Mouse (Mus musculus): ENCODE measurements at regions not wholly inside any gene's neighbourhood (a gene's known extent, or its start where the extent isn't known, plus 50 kb on each side); places are given as distances from the start of the nearest gene placed in this dataset.

DNA sequence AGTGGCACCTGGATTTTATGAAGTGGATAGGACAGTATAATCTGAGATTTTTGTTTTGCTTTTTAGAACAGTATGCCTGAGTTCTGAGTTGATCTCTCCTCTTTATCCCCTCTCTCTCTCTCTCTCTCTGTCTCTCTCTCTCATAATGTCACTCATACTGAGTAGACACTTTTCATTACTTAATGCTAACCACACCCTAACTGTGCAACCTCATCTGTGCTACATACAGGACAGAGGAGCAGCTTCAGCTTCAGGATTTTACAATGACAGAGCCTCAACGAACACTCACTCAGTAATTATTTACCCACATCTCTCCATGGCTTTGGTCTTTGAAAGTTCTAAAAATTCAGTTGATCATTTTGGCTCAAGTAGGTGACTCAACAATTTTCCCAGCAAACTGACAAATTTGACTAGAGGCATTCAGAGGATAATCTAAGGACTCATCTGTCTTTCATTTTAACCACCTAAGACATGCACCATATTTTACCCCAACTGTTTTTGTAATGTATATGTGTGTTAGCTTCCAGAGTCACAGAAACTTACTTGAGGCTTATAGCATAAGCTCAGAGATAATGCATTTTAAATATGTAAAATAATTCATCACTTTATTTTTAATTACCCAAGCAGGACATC, 256.4 kb upstream of the Myo3a start:
- no peaks in the 10 kb centered on the region for H3K27me3 ChIP-seq (ENCODE audit: control insufficient read depth, insufficient read depth, low read length)
- no peak overlapping the region for H3K9ac ChIP-seq
- no peaks in the 10 kb centered on the region for H3K4me1 ChIP-seq (replicated peaks; ENCODE audit: control insufficient read depth, insufficient read depth, low read length)
- no peak overlapping the region for H3K4me2 ChIP-seq (replicated peaks)
- H3K9me3 ChIP-seq (ENCODE audit: control insufficient read depth, low read length) = no peaks in the 10 kb centered on the region
- no peak for DNase-seq (ENCODE audit: low spot score)
- no peak for ATAC-seq (ENCODE audit: low FRiP score)
- WGBS = 90% methylated on average over 1 of the region's 1 CpGs
- no peak overlapping the region for H3K4me3 ChIP-seq (replicated peaks; ENCODE audit: low read length)
- H3K36me3 ChIP-seq (replicated peaks; ENCODE audit: control insufficient read depth, insufficient read depth) = no peaks in the 10 kb centered on the region
- no peak overlapping the region for H3K27ac ChIP-seq

DNA sequence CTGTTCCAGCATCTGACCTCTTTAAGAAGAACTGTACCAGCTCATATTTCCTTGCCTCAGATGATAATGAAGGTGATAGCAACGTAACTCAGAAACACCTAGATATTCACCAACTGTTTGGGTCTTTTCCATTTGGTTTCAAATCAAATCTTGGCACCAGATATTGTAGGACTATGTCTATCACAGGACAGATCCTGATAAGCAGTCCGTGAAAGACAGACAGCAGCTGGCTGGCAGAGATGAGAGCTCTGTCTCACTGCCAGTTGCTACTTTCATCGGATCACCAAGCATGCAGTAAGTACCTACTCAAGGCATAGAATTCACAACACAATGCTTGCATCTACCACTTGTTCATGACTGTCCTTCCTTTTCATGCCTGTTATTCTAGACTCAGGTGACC, 252.7 kb upstream of the Myo3a start:
- no peak for DNase-seq (ENCODE audit: low spot score)

DNA sequence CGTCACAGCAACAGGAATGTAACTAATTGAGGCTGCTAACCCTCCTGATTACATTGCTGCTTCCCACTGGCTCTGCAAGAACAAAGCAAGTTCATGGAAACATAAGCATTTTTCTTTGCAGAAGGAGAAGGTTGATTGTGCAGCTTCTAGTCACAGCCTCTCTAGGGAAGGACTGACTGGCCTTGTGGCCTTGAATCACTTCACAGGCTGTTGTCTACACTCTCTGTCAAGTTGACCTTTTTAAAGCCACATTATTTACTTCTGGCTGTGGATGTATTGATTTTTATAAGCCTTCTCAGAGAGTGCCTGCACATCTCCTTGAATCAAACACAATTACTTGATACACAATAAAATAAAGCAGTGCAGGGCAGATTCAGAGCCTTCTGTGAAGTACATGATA, 251.8 kb upstream of the Myo3a start:
- DNase-seq (ENCODE audit: low spot score) (no peak), ATAC-seq (ENCODE audit: low FRiP score) (no peak)
- no peak overlapping the region for H3K27ac ChIP-seq
- 48% methylated on average over 1 of the region's 1 CpGs for WGBS
- no peak overlapping the region for H3K4me3 ChIP-seq (replicated peaks; ENCODE audit: low read length)
- H3K4me2 ChIP-seq (replicated peaks) = no peak overlapping the region
- H3K9me3 ChIP-seq (ENCODE audit: control insufficient read depth, low read length) = no peaks in the 10 kb centered on the region
- H3K4me1 ChIP-seq (replicated peaks; ENCODE audit: control insufficient read depth, insufficient read depth, low read length) = no peaks in the 10 kb centered on the region
- no peaks in the 10 kb centered on the region for H3K36me3 ChIP-seq (replicated peaks; ENCODE audit: control insufficient read depth, insufficient read depth)
- H3K27me3 ChIP-seq (ENCODE audit: control insufficient read depth, insufficient read depth, low read length) = no peaks in the 10 kb centered on the region
- H3K9ac ChIP-seq = no peak overlapping the region

More for the DNA sequence above, 252.7 kb upstream of the Myo3a start:
- no peaks in the 10 kb centered on the region for H3K27me3 ChIP-seq (ENCODE audit: control insufficient read depth, insufficient read depth, low read length)
- H3K36me3 ChIP-seq (replicated peaks; ENCODE audit: control insufficient read depth, insufficient read depth) = no peaks in the 10 kb centered on the region
- no peak overlapping the region for H3K4me2 ChIP-seq (replicated peaks)
- no peak overlapping the region for H3K27ac ChIP-seq
- no peak overlapping the region for H3K4me3 ChIP-seq (replicated peaks; ENCODE audit: low read length)
- no peaks in the 10 kb centered on the region for H3K4me1 ChIP-seq (replicated peaks; ENCODE audit: control insufficient read depth, insufficient read depth, low read length)
- no peak for ATAC-seq (ENCODE audit: low FRiP score)
- 75% methylated on average over 3 of the region's 3 CpGs for WGBS
- H3K9ac ChIP-seq = no peak overlapping the region
- no peaks in the 10 kb centered on the region for H3K9me3 ChIP-seq (ENCODE audit: control insufficient read depth, low read length)

DNA sequence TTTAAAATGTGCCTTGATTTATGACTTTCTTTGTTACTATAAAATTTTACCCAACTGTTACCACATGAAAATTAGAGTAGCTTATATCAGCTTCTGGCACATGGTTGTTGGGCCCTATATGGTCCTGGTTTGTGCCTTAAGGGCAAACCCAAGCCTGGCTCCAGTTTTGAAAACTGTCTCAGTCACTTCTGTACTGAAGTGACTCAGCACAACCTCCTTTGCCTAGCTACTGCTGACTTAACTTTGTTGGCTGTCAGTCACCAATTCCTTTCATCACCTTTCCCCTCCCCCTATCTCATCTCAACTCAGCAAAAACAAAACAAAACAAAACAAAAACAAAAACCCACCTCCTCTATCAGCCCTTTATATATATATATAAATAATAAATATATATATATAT, 251.0 kb upstream of the Myo3a start:
- Histone ChIP-seq H3K4me2 (replicated peaks) (no peak overlapping the region), H3K27me3 (ENCODE audit: control insufficient read depth, insufficient read depth, low read length) (no peaks in the 10 kb centered on the region), H3K27ac (no peak overlapping the region), H3K4me1 (replicated peaks; ENCODE audit: control insufficient read depth, insufficient read depth, low read length) (no peaks in the 10 kb centered on the region), H3K9ac (no peak overlapping the region), H3K4me3 (replicated peaks; ENCODE audit: low read length) (no peak overlapping the region), H3K9me3 (ENCODE audit: control insufficient read depth, low read length) (no peaks in the 10 kb centered on the region), H3K36me3 (replicated peaks; ENCODE audit: control insufficient read depth, insufficient read depth) (no peaks in the 10 kb centered on the region)
- no peak for DNase-seq (ENCODE audit: low spot score)
- ATAC-seq (ENCODE audit: low FRiP score) = no peak

DNA sequence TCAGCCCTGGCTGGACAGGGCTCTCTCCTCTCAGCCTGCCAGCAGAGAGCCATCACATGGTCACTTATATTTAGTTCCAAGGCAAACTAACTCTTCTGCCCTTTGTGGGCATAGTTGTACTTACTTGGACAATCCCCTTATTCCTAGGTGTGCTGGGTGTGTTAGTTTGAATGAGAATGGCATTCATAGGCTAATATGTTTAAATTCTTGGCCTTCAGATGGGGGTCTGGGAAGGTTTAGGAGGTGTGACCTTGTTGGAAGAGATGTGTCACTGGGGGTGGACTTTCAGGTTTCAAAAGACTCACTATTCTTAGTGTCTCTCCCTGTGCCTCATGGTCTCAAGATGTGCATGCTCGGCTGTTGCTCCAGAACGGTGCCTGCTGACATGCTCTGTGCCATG, 250.5 kb upstream of the Myo3a start:
- Histone ChIP-seq H3K9ac (no peak overlapping the region), H3K4me1 (replicated peaks; ENCODE audit: control insufficient read depth, insufficient read depth, low read length) (no peaks in the 10 kb centered on the region), H3K27ac (no peak overlapping the region), H3K4me3 (replicated peaks; ENCODE audit: low read length) (no peak overlapping the region), H3K27me3 (ENCODE audit: control insufficient read depth, insufficient read depth, low read length) (no peaks in the 10 kb centered on the region), H3K36me3 (replicated peaks; ENCODE audit: control insufficient read depth, insufficient read depth) (no peaks in the 10 kb centered on the region), H3K9me3 (ENCODE audit: control insufficient read depth, low read length) (no peaks in the 10 kb centered on the region), H3K4me2 (replicated peaks) (no peak overlapping the region)
- ATAC-seq (ENCODE audit: low FRiP score) = no peak
- WGBS = 87% methylated on average over 2 of the region's 2 CpGs
- DNase-seq (ENCODE audit: low spot score) = no peak

DNA sequence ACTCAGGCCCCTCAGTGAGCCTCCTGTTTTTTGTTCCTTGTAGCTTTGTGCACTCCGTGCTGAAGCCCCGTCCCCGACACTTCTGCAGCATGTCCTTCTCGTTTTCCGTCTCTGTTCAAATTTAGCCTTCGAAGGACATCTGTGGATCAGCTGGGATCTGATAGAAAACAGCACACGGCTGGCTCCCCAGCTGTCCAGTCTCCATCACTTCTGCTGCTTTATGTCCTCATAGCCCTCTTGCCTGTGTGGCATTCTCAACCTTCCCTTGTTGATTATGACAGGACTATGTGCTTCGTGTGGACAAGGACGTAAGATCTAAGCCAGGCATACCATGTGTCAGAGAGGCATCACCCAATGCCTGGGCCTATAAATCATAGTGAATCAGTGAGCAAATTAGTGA, 247.1 kb upstream of the Myo3a start:
- DNase-seq (ENCODE audit: low spot score) (no peak), ATAC-seq (ENCODE audit: low FRiP score) (no peak)
- H3K4me2 ChIP-seq (replicated peaks) = no peak overlapping the region
- no peak overlapping the region for H3K27ac ChIP-seq
- H3K9ac ChIP-seq = no peak overlapping the region
- H3K4me1 ChIP-seq (replicated peaks; ENCODE audit: control insufficient read depth, insufficient read depth, low read length) = no peaks in the 10 kb centered on the region
- H3K9me3 ChIP-seq (ENCODE audit: control insufficient read depth, low read length) = no peaks in the 10 kb centered on the region
- no peaks in the 10 kb centered on the region for H3K36me3 ChIP-seq (replicated peaks; ENCODE audit: control insufficient read depth, insufficient read depth)
- H3K27me3 ChIP-seq (ENCODE audit: control insufficient read depth, insufficient read depth, low read length) = no peaks in the 10 kb centered on the region
- WGBS = 82% methylated on average over 9 of the region's 9 CpGs
- H3K4me3 ChIP-seq (replicated peaks; ENCODE audit: low read length) = no peak overlapping the region

DNA sequence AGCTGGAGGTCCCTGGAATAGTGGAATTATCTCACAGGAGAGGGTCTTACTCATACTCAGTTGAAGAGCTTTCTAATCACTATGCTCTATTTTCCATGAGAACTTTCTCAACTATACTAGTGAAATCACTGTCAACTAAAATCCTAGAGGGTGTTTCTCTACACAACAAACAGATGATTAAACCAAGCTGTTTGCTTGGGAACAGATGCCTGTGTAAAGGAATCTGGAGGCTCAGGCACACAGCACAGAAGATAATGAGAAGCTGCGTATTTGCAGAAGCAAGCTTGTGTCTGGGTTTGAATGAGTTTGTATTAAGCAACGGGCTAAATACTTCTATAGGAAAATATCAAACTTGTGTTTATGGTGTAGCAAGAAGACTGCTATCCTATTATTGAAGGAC, 202.9 kb upstream of the Myo3a start:
- no peak overlapping the region for H3K9ac ChIP-seq
- no peak for DNase-seq (ENCODE audit: low spot score)
- H3K27ac ChIP-seq = no peak overlapping the region
- ATAC-seq (ENCODE audit: low FRiP score) = no peak
- no peaks in the 10 kb centered on the region for H3K36me3 ChIP-seq (replicated peaks; ENCODE audit: control insufficient read depth, insufficient read depth)
- H3K9me3 ChIP-seq (ENCODE audit: control insufficient read depth, low read length) = no peaks in the 10 kb centered on the region
- no peak overlapping the region for H3K4me2 ChIP-seq (replicated peaks)
- WGBS = 75% methylated on average over 2 of the region's 2 CpGs
- H3K4me3 ChIP-seq (replicated peaks; ENCODE audit: low read length) = no peak overlapping the region
- H3K4me1 ChIP-seq (replicated peaks; ENCODE audit: control insufficient read depth, insufficient read depth, low read length) = peaks cover 7% of the 10 kb centered on the region; the same call in 1 of the 2 replicates
- no peaks in the 10 kb centered on the region for H3K27me3 ChIP-seq (ENCODE audit: control insufficient read depth, insufficient read depth, low read length)

DNA sequence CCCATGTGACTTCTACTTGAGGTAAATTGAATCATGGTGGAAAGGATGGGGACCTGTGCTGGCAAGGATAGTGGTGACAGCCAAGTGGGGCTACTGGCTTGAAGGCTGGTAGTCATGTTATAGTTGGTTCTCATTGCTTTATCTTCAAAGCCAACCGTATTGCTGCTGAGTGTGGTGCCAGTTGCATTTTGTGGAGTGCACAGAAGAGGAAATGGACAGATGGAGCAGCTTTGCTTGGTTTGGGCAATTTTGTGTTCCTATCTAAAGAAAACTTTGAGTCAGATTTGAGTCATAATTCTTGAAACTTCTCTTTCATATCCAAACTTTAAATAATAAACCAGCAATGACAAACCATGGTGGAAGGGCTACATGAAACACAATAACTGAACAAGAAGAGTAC, 200.5 kb upstream of the Myo3a start:
- DNase-seq (ENCODE audit: low spot score) (no peak), ATAC-seq (ENCODE audit: low FRiP score) (no peak)
- Histone ChIP-seq H3K4me2 (replicated peaks) (no peak overlapping the region), H3K9ac (no peak overlapping the region), H3K27ac (no peak overlapping the region), H3K36me3 (replicated peaks; ENCODE audit: control insufficient read depth, insufficient read depth) (no peaks in the 10 kb centered on the region), H3K4me1 (replicated peaks; ENCODE audit: control insufficient read depth, insufficient read depth, low read length) (peaks cover 12% of the 10 kb centered on the region; the same call in 1 of the 2 replicates), H3K4me3 (replicated peaks; ENCODE audit: low read length) (no peak overlapping the region), H3K9me3 (ENCODE audit: control insufficient read depth, low read length) (no peaks in the 10 kb centered on the region), H3K27me3 (ENCODE audit: control insufficient read depth, insufficient read depth, low read length) (no peaks in the 10 kb centered on the region)
- 97% methylated on average over 1 of the region's 1 CpGs for WGBS

DNA sequence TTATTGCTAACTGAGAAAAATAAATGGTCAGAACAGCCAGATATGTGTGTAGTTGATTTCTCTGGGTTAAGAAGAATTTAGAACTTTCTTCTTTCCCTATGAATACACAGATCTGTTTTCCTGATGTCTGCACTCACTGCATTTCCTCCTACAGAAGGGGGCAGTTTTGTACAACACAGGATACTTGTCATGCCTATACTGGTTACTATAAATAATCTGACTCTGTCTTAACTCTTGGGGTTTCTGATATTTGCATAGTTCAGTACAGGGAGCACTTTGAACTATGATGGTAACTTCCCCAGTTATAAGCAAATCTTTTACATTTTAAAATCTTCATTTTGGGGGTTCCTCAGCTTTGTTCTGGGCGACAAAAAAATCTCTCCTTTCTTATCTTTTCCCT, 198.7 kb upstream of the Myo3a start:
- H3K4me1 ChIP-seq (replicated peaks; ENCODE audit: control insufficient read depth, insufficient read depth, low read length) = peaks cover 12% of the 10 kb centered on the region; the same call in 1 of the 2 replicates
- no peaks in the 10 kb centered on the region for H3K27me3 ChIP-seq (ENCODE audit: control insufficient read depth, insufficient read depth, low read length)
- no peaks in the 10 kb centered on the region for H3K9me3 ChIP-seq (ENCODE audit: control insufficient read depth, low read length)
- WGBS = 71% methylated on average over 1 of the region's 1 CpGs
- no peaks in the 10 kb centered on the region for H3K36me3 ChIP-seq (replicated peaks; ENCODE audit: control insufficient read depth, insufficient read depth)
- DNase-seq (ENCODE audit: low spot score) = no peak
- peak overlapping the region; percentile 76 for H3K27ac ChIP-seq
- ATAC-seq (ENCODE audit: low FRiP score) = no peak
- no peak overlapping the region for H3K9ac ChIP-seq
- H3K4me2 ChIP-seq (replicated peaks) = no peak overlapping the region
- H3K4me3 ChIP-seq (replicated peaks; ENCODE audit: low read length) = no peak overlapping the region
